Mouse (Mus musculus) kidney, embryonic 15.5 days (tissue): ENCODE data around the gene Apoc3. TPM values are rescaled to one million over a fixed set of nuclear protein-coding genes. Genes with fewer than 3 reads are reported as not detected.

Experiments
- ATAC-seq: fragments of 200-750 bp; cut with Nextera tagmentation; replicated peaks from 2 replicates; pipeline ENCODE4 v1.8.0; 2017; ENCODE audit warnings: moderate TSS enrichment; ENCODE audit not compliant: low FRiP score
- H3K27ac ChIP-seq: fragments of 300-500 bp; sonication (generic); 2 replicates; pipeline ENCODE4 v1.5.1; 2015; ENCODE audit warnings: mild to moderate bottlenecking, inconsistent platforms
- H3K27me3 ChIP-seq: fragments of 300-500 bp; sonication (generic); 2 replicates; pipeline ENCODE4 v1.6.1; 2015; ENCODE audit warnings: inconsistent platforms
- H3K36me3 ChIP-seq: fragments of 300-500 bp; sonication (generic); 2 replicates; pipeline ENCODE4 v1.6.1; 2015; ENCODE audit warnings: inconsistent platforms
- H3K4me1 ChIP-seq: fragments of 300-500 bp; sonication (generic); 2 replicates; pipeline ENCODE4 v1.6.1; 2015; ENCODE audit warnings: inconsistent platforms
- H3K4me2 ChIP-seq: fragments of 300-500 bp; sonication (generic); 2 replicates; pipeline ENCODE4 v1.6.1; 2015; ENCODE audit warnings: moderate library complexity, mild to moderate bottlenecking, inconsistent platforms
- H3K4me3 ChIP-seq: fragments of 300-500 bp; sonication (generic); replicated peaks from 2 replicates; pipeline ENCODE4 v1.5.1; 2015; ENCODE audit warnings: mild to moderate bottlenecking, inconsistent platforms
- H3K9ac ChIP-seq: fragments of 300-500 bp; sonication (generic); 2 replicates; pipeline ENCODE4 v1.6.1; 2015; ENCODE audit warnings: mild to moderate bottlenecking, inconsistent platforms
- H3K9me3 ChIP-seq: fragments of 300-500 bp; sonication (generic); replicated peaks from 2 replicates; pipeline ENCODE4 v1.6.1; 2016; ENCODE audit warnings: inconsistent platforms
- WGBS: fragments of 180-500 bp; shearing (Covaris S2); methylation state at CpG from one replicate; pipeline ENCODE4 v1.1.7; 2015; ENCODE audit warnings: mixed read lengths; 5-methylcytosine and 5-hydroxymethylcytosine counted together
- polyA plus RNA-seq: library from polyadenylated mRNA; unstranded; fragments of >200 nt; fragmentation: Nextera tagmentation; extraction: Ambion mirVana; gene quantifications from 2 replicates; pipeline ENCODE4 v1.2.1, GENCODE M21; 2015

Gene Apoc3
- polyA plus RNA-seq, 1 experiment from 2014 or later = 0.93 TPM

- WGBS = 87% methylated on average over 10 of the region's 10 CpGs
- H3K4me1 ChIP-seq = peaks cover 17% of the 10 kb centered on the region
- no peaks in the 10 kb centered on the region for H3K27me3 ChIP-seq
- no peak overlapping the region for H3K4me2 ChIP-seq
- no peak overlapping the region for H3K9ac ChIP-seq
- H3K27ac ChIP-seq = no peak overlapping the region
- H3K36me3 ChIP-seq = peaks cover 14% of the 10 kb centered on the region
- no peak for ATAC-seq
- H3K4me3 ChIP-seq = no peak overlapping the region
- no peaks in the 10 kb centered on the region for H3K9me3 ChIP-seq
Observed at GRCm38 (mm10) chr9:46189381-46189780, 46.1 kb downstream of the Apoc3 start.

- 80% methylated on average over 5 of the region's 5 CpGs for WGBS
- ATAC-seq = no peak
Observed at GRCm38 (mm10) chr9:46188956-46189355, 46.5 kb downstream of the Apoc3 start.

GRCm38 (mm10) chr9:46188370-46188769 lies 47.1 kb downstream of the Apoc3 start:
- no peak overlapping the region for H3K27ac ChIP-seq
- H3K9me3 ChIP-seq = no peaks in the 10 kb centered on the region
- peaks cover 23% of the 10 kb centered on the region for H3K4me1 ChIP-seq
- H3K9ac ChIP-seq = no peak overlapping the region
- H3K4me2 ChIP-seq = no peak overlapping the region
- H3K4me3 ChIP-seq = no peak overlapping the region
- H3K36me3 ChIP-seq = peaks cover 14% of the 10 kb centered on the region
- no peak for ATAC-seq
- WGBS = 83% methylated on average over 4 of the region's 4 CpGs
- H3K27me3 ChIP-seq = no peaks in the 10 kb centered on the region

More at GRCm38 (mm10) chr9:46188956-46189355, 46.5 kb downstream of the Apoc3 start:
- no peak overlapping the region for H3K4me2 ChIP-seq
- no peaks in the 10 kb centered on the region for H3K9me3 ChIP-seq
- no peaks in the 10 kb centered on the region for H3K27me3 ChIP-seq
- peaks cover 20% of the 10 kb centered on the region for H3K4me1 ChIP-seq
- no peak overlapping the region for H3K9ac ChIP-seq
- peaks cover 14% of the 10 kb centered on the region for H3K36me3 ChIP-seq
- H3K4me3 ChIP-seq = no peak overlapping the region
- H3K27ac ChIP-seq = no peak overlapping the region

- peaks cover 23% of the 10 kb centered on the region for H3K4me1 ChIP-seq
- no peaks in the 10 kb centered on the region for H3K27me3 ChIP-seq
- H3K9me3 ChIP-seq = no peaks in the 10 kb centered on the region
- WGBS = 66% methylated on average over 1 of the region's 1 CpGs
- ATAC-seq = no peak
- H3K4me3 ChIP-seq = no peak overlapping the region
- H3K4me2 ChIP-seq = no peak overlapping the region
- H3K36me3 ChIP-seq = peaks cover 14% of the 10 kb centered on the region
- H3K9ac ChIP-seq = no peak overlapping the region
- H3K27ac ChIP-seq = no peak overlapping the region
Observed at GRCm38 (mm10) chr9:46186387-46186786, 49.0 kb downstream of the Apoc3 start.

- peaks cover 18% of the 10 kb centered on the region for H3K36me3 ChIP-seq
- peaks cover 20% of the 10 kb centered on the region; the same call in 1 of the 2 replicates for H3K4me1 ChIP-seq
- no peak overlapping the region for H3K4me3 ChIP-seq
- no peaks in the 10 kb centered on the region for H3K9me3 ChIP-seq
- WGBS = 35% methylated on average over 2 of the region's 2 CpGs
- H3K27me3 ChIP-seq = no peaks in the 10 kb centered on the region
- ATAC-seq = no peak
- H3K27ac ChIP-seq = peak overlapping the region; percentile 72
- no peak overlapping the region for H3K9ac ChIP-seq
- no peak overlapping the region for H3K4me2 ChIP-seq
Observed at GRCm38 (mm10) chr9:46185191-46185590, 50.2 kb downstream of the Apoc3 start.

- Histone ChIP-seq H3K27ac (peak overlapping the region; percentile 72), H3K4me1 (peaks cover 20% of the 10 kb centered on the region; the same call in 1 of the 2 replicates), H3K9me3 (no peaks in the 10 kb centered on the region), H3K36me3 (peaks cover 21% of the 10 kb centered on the region), H3K27me3 (no peaks in the 10 kb centered on the region), H3K4me3 (no peak overlapping the region), H3K9ac (no peak overlapping the region), H3K4me2 (no peak overlapping the region)
- ATAC-seq = no peak; the same call in 1 of the 2 replicates
- 51% methylated on average over 5 of the region's 5 CpGs for WGBS
Observed at GRCm38 (mm10) chr9:46184542-46184941, 50.9 kb downstream of the Apoc3 start.

Other genes starting within 250 kb of the Apoc3 start
- gene Pafah1b2, start 222.9 kb downstream of the Apoc3 start, polyA plus RNA-seq = 162 and 170 TPM in 2 replicates
- gene Sik3, start 222.8 kb downstream of the Apoc3 start, polyA plus RNA-seq = 9.9 and 10.2 TPM in 2 replicates
- gene Apoa1, start 7.1 kb downstream of the Apoc3 start, polyA plus RNA-seq = 32.7 and 67.5 TPM in 2 replicates
- gene Apoa4, start 5.1 kb upstream of the Apoc3 start, polyA plus RNA-seq = not detected in 2 replicates
- gene Apoa5, start 33.0 kb upstream of the Apoc3 start, polyA plus RNA-seq = not detected in 2 replicates
- 58.9 and 61.0 TPM in 2 replicates for gene Zpr1, start 37.4 kb upstream of the Apoc3 start, polyA plus RNA-seq
- gene Bud13, start 47.4 kb upstream of the Apoc3 start, polyA plus RNA-seq = 25.9 and 26.7 TPM in 2 replicates
- gene 4931429L15Rik, start 84.3 kb upstream of the Apoc3 start, polyA plus RNA-seq = not detected in 2 replicates